Mouse (Mus musculus) cerebellum, adult 2 months (tissue): ENCODE data around the gene Afmid. TPM values are rescaled to one million over a fixed set of nuclear protein-coding genes. Genes with fewer than 3 reads are reported as not detected.

ENCODE experiments used
- DNase-seq, 2 experiments: peaks; one replicate each; pipeline ENCODE4 v3.0.0; 2021
- H3K27ac ChIP-seq: fragments of 200-500 bp; 2 replicates; pipeline ENCODE4 v1.5.1; 2012; ENCODE audit warnings: low read length, control low read depth, inconsistent platforms; ENCODE audit not compliant: insufficient read depth
- H3K27me3 ChIP-seq: fragments of 200-500 bp; 2 replicates; pipeline ENCODE4 v1.6.1; 2012; ENCODE audit warnings: inconsistent platforms, mild to moderate bottlenecking, low read length, moderate library complexity; ENCODE audit not compliant: control insufficient read depth, insufficient read depth
- H3K4me1 ChIP-seq: fragments of 200-500 bp; 2 replicates; pipeline ENCODE4 v1.6.1; 2011; ENCODE audit warnings: low read length; ENCODE audit not compliant: control insufficient read depth, insufficient read depth
- H3K4me3 ChIP-seq: fragments of 200-500 bp; replicated peaks from 2 replicates; pipeline ENCODE3; 2011; ENCODE audit warnings: mild to moderate bottlenecking, low read depth, low read length, control low read depth; ENCODE audit not compliant: insufficient read depth
- CTCF ChIP-seq: fragments of 200-500 bp; IDR thresholded peaks from 2 replicates; pipeline ENCODE4 v1.5.1; 2011; ENCODE audit warnings: low read depth, mild to moderate bottlenecking, control low read depth, low read length, moderate library complexity, borderline replicate concordance; ENCODE audit not compliant: insufficient read depth
- POLR2A ChIP-seq: fragments of 200-500 bp; IDR thresholded peaks from 2 replicates; pipeline ENCODE4 v1.6.1; 2011; ENCODE audit warnings: low read length, control low read depth, borderline replicate concordance; ENCODE audit not compliant: insufficient read depth
- WGBS: fragments of 180-500 bp; shearing (Covaris S2); methylation state at CpG from one replicate; pipeline ENCODE4 v1.1.7; 2018; 5-methylcytosine and 5-hydroxymethylcytosine counted together
- polyA plus RNA-seq: library from polyadenylated mRNA; depleted of rRNA; stranded (reverse); fragments of >200 nt; gene quantifications from 2 replicates; pipeline ENCODE4 v1.2.3, GENCODE M21; 2012

Afmid gene
- polyA plus RNA-seq, 1 experiment, result 3.8 TPM

- no peaks in the 10 kb centered on the region; the same call in 1 of the 2 replicates for H3K27me3 ChIP-seq
- no peak overlapping the region for H3K27ac ChIP-seq
- H3K4me3 ChIP-seq, result no peak overlapping the region
- peak; percentile 72 to 80 for DNase-seq
- TF ChIP-seq CTCF (peak; percentile 97), POLR2A (no peak)
- WGBS, result 4% methylated on average over 23 of the region's 23 CpGs
- peaks cover 14% of the 10 kb centered on the region for H3K4me1 ChIP-seq
Observed at GRCm38 (mm10) chr11:117824060-117824969, 1.4 kb upstream of the Afmid start.

GRCm38 (mm10) chr11:117826164-117826563, 440 bp downstream of the Afmid start:
- peaks cover 10% of the 10 kb centered on the region; the same call in 1 of the 2 replicates for H3K4me1 ChIP-seq
- WGBS, result 51% methylated on average over 5 of the region's 5 CpGs
- DNase-seq, result no peak
- TF ChIP-seq CTCF (no peak), POLR2A (no peak)
- H3K4me3 ChIP-seq, result no peak overlapping the region
- no peak overlapping the region for H3K27ac ChIP-seq
- H3K27me3 ChIP-seq, result no peaks in the 10 kb centered on the region; the same call in 1 of the 2 replicates

GRCm38 (mm10) chr11:117826916-117827315, 1.2 kb downstream of the Afmid start:
- 84% methylated on average over 8 of the region's 8 CpGs for WGBS

GRCm38 (mm10) chr11:117827386-117827785, 1.7 kb downstream of the Afmid start:
- DNase-seq, result no peak
- Histone ChIP-seq H3K27me3 (no peaks in the 10 kb centered on the region; the same call in 1 of the 2 replicates), H3K4me1 (peaks cover 10% of the 10 kb centered on the region; the same call in 1 of the 2 replicates), H3K4me3 (no peak overlapping the region), H3K27ac (no peak overlapping the region)
- TF ChIP-seq CTCF (no peak), POLR2A (no peak)
- 64% methylated on average over 3 of the region's 3 CpGs for WGBS

More at GRCm38 (mm10) chr11:117826916-117827315, 1.2 kb downstream of the Afmid start:
- Histone ChIP-seq H3K4me3 (no peak overlapping the region), H3K27me3 (no peaks in the 10 kb centered on the region; the same call in 1 of the 2 replicates), H3K27ac (no peak overlapping the region), H3K4me1 (peaks cover 10% of the 10 kb centered on the region; the same call in 1 of the 2 replicates)
- no peak for DNase-seq
- no peak for TF ChIP-seq POLR2A
- TF ChIP-seq CTCF, result no peak

GRCm38 (mm10) chr11:117828149-117828887, 2.6 kb downstream of the Afmid start:
- TF ChIP-seq POLR2A (no peak), CTCF (no peak)
- peaks cover 10% of the 10 kb centered on the region; the same call in 1 of the 2 replicates for H3K4me1 ChIP-seq
- H3K4me3 ChIP-seq, result no peak overlapping the region
- no peaks in the 10 kb centered on the region; the same call in 1 of the 2 replicates for H3K27me3 ChIP-seq
- no peak for DNase-seq
- WGBS, result 60% methylated on average over 18 of the region's 18 CpGs
- no peak overlapping the region for H3K27ac ChIP-seq

GRCm38 (mm10) chr11:117828888-117829604, 3.3 kb downstream of the Afmid start:
- H3K27ac ChIP-seq, result no peak overlapping the region
- H3K4me1 ChIP-seq, result peaks cover 10% of the 10 kb centered on the region; the same call in 1 of the 2 replicates
- WGBS, result 48% methylated on average over 9 of the region's 9 CpGs
- TF ChIP-seq POLR2A (no peak), CTCF (no peak)
- no peak overlapping the region for H3K4me3 ChIP-seq
- DNase-seq, result peak in 1 of 2 experiments; percentile 28
- no peaks in the 10 kb centered on the region; the same call in 1 of the 2 replicates for H3K27me3 ChIP-seq

GRCm38 (mm10) chr11:117829671-117830215, 4.0 kb downstream of the Afmid start:
- H3K4me1 ChIP-seq, result peaks cover 10% of the 10 kb centered on the region; the same call in 1 of the 2 replicates
- no peak overlapping the region for H3K27ac ChIP-seq
- no peak for TF ChIP-seq CTCF
- no peak for TF ChIP-seq POLR2A
- H3K4me3 ChIP-seq, result no peak overlapping the region
- no peaks in the 10 kb centered on the region; the same call in 1 of the 2 replicates for H3K27me3 ChIP-seq
- 72% methylated on average over 2 of the region's 2 CpGs for WGBS
- DNase-seq, result no peak
